Mouse (Mus musculus) heart, embryonic 13.5 days (tissue): Measurements from ENCODE around the gene Ccdc86. TPM values are rescaled to one million over a fixed set of nuclear protein-coding genes. Genes with fewer than 3 reads are reported as not detected.

Experiments
- ATAC-seq: fragments of 200-750 bp; cut with Nextera tagmentation; 2 replicates; pipeline ENCODE4 v1.8.0; 2017; ENCODE audit warnings: moderate TSS enrichment; ENCODE audit not compliant: insufficient number of reproducible peaks, low FRiP score, low TSS enrichment; ENCODE audit errors: extremely low read depth
- H3K27ac ChIP-seq: fragments of 300-500 bp; sonication (generic); replicated peaks from 2 replicates; pipeline ENCODE4 v1.5.1; 2015; ENCODE audit warnings: moderate library complexity, mild to moderate bottlenecking, inconsistent platforms
- H3K27me3 ChIP-seq: fragments of 300-500 bp; sonication (generic); replicated peaks from 2 replicates; pipeline ENCODE4 v1.6.1; 2015; ENCODE audit warnings: mild to moderate bottlenecking, inconsistent platforms
- H3K36me3 ChIP-seq: fragments of 300-500 bp; sonication (generic); 2 replicates; pipeline ENCODE4 v1.6.1; 2015; ENCODE audit warnings: mild to moderate bottlenecking, inconsistent platforms
- H3K4me1 ChIP-seq: fragments of 300-500 bp; sonication (generic); 2 replicates; pipeline ENCODE4 v1.6.1; 2015; ENCODE audit warnings: inconsistent platforms
- H3K4me2 ChIP-seq: fragments of 300-500 bp; sonication (generic); 2 replicates; pipeline ENCODE4 v1.6.1; 2015; ENCODE audit warnings: inconsistent platforms, mild to moderate bottlenecking, moderate library complexity
- H3K4me3 ChIP-seq: fragments of 300-500 bp; sonication (generic); 2 replicates; pipeline ENCODE4 v1.5.1; 2015; ENCODE audit warnings: moderate library complexity, mild to moderate bottlenecking, inconsistent platforms
- H3K9ac ChIP-seq: fragments of 300-500 bp; sonication (generic); 2 replicates; pipeline ENCODE4 v1.6.1; 2015; ENCODE audit warnings: inconsistent platforms, mild to moderate bottlenecking, moderate library complexity
- H3K9me3 ChIP-seq: fragments of 300-500 bp; sonication (generic); 2 replicates; pipeline ENCODE4 v1.6.1; 2016; ENCODE audit warnings: inconsistent platforms
- WGBS: fragments of 180-500 bp; shearing (Covaris S2); methylation state at CpG from one replicate; pipeline ENCODE4 v1.1.7; 2015; ENCODE audit warnings: mixed read lengths; 5-methylcytosine and 5-hydroxymethylcytosine counted together
- polyA plus RNA-seq: library from polyadenylated mRNA; unstranded; fragments of >200 nt; fragmentation: Nextera tagmentation; extraction: Ambion mirVana; gene quantifications from 2 replicates; pipeline ENCODE4 v1.2.1, GENCODE M21; 2015

Gene Ccdc86
- polyA plus RNA-seq, 1 experiment from 2014 or later = 19.9 TPM

- peak overlapping the region; percentile 96 for H3K4me2 ChIP-seq
- no peaks in the 10 kb centered on the region for H3K27me3 ChIP-seq
- H3K4me1 ChIP-seq = peaks cover 52% of the 10 kb centered on the region
- peak overlapping the region; percentile 76 for H3K9ac ChIP-seq
- peak overlapping the region; percentile 69 for H3K4me3 ChIP-seq
- 36% methylated on average over 9 of the region's 9 CpGs for WGBS
- peaks cover 20% of the 10 kb centered on the region for H3K36me3 ChIP-seq
- H3K9me3 ChIP-seq = no peaks in the 10 kb centered on the region
- ATAC-seq = no peak
- peak overlapping the region; percentile 51 for H3K27ac ChIP-seq
Observed at GRCm38 (mm10) chr19:10949558-10949957, 492 bp upstream of the Ccdc86 start.

- peaks cover 31% of the 10 kb centered on the region for H3K36me3 ChIP-seq
- peaks cover 52% of the 10 kb centered on the region for H3K4me1 ChIP-seq
- peak overlapping the region; percentile 91 for H3K9ac ChIP-seq
- no peaks in the 10 kb centered on the region for H3K27me3 ChIP-seq
- H3K4me2 ChIP-seq = peak overlapping the region; percentile 96
- 0% methylated on average over 20 of the region's 20 CpGs for WGBS
- no peaks in the 10 kb centered on the region for H3K9me3 ChIP-seq
- no peak overlapping the region for H3K27ac ChIP-seq
- no peak for ATAC-seq
- H3K4me3 ChIP-seq = peak overlapping the region; percentile 69
Observed at GRCm38 (mm10) chr19:10948416-10948815, 650 bp downstream of the Ccdc86 start.

- Histone ChIP-seq H3K4me2 (peak overlapping the region; percentile 96), H3K4me1 (peaks cover 42% of the 10 kb centered on the region), H3K27me3 (no peaks in the 10 kb centered on the region), H3K9me3 (no peaks in the 10 kb centered on the region), H3K27ac (no peak overlapping the region), H3K36me3 (peaks cover 43% of the 10 kb centered on the region), H3K9ac (peak overlapping the region; percentile 91), H3K4me3 (peak overlapping the region; percentile 69)
- 81% methylated on average over 5 of the region's 5 CpGs for WGBS
- no peak for ATAC-seq
Observed at GRCm38 (mm10) chr19:10947219-10947618, 1.8 kb downstream of the Ccdc86 start.

GRCm38 (mm10) chr19:10946506-10946905 is 2.6 kb downstream of the Ccdc86 start:
- Histone ChIP-seq H3K27ac (no peak overlapping the region), H3K9ac (peak overlapping the region; percentile 55; the same call in 1 of the 2 replicates), H3K4me2 (peak overlapping the region; percentile 96), H3K4me1 (peaks cover 35% of the 10 kb centered on the region), H3K36me3 (peaks cover 50% of the 10 kb centered on the region), H3K4me3 (peak overlapping the region; percentile 69; the same call in 1 of the 2 replicates), H3K9me3 (no peaks in the 10 kb centered on the region), H3K27me3 (no peaks in the 10 kb centered on the region)
- 65% methylated on average over 3 of the region's 3 CpGs for WGBS
- no peak for ATAC-seq

- H3K4me2 ChIP-seq = no peak overlapping the region
- peaks cover 50% of the 10 kb centered on the region for H3K36me3 ChIP-seq
- ATAC-seq = no peak
- H3K9ac ChIP-seq = no peak overlapping the region
- 80% methylated on average over 3 of the region's 3 CpGs for WGBS
- H3K4me1 ChIP-seq = peaks cover 38% of the 10 kb centered on the region
- H3K27me3 ChIP-seq = peaks cover 6% of the 10 kb centered on the region
- no peak overlapping the region for H3K27ac ChIP-seq
- H3K9me3 ChIP-seq = no peaks in the 10 kb centered on the region
- H3K4me3 ChIP-seq = no peak overlapping the region
Observed at GRCm38 (mm10) chr19:10943955-10944354, 5.1 kb downstream of the Ccdc86 start.

GRCm38 (mm10) chr19:10940801-10941457 is 8.1 kb downstream of the Ccdc86 start:
- 0 out of 2 replicates have a peak, but pooled peaks have one; percentile 10 for ATAC-seq
- peak overlapping the region; percentile 48 for H3K4me3 ChIP-seq
- 4% methylated on average over 40 of the region's 40 CpGs for WGBS
- no peak overlapping the region for H3K27ac ChIP-seq
- peak overlapping the region; percentile 77 for H3K9ac ChIP-seq
- peak overlapping the region; percentile 83 for H3K4me2 ChIP-seq
- no peaks in the 10 kb centered on the region for H3K9me3 ChIP-seq
- peaks cover 20% of the 10 kb centered on the region for H3K4me1 ChIP-seq
- H3K36me3 ChIP-seq = peaks cover 43% of the 10 kb centered on the region
- peaks cover 8% of the 10 kb centered on the region for H3K27me3 ChIP-seq

GRCm38 (mm10) chr19:10940097-10940800 is 8.8 kb downstream of the Ccdc86 start:
- peaks cover 24% of the 10 kb centered on the region for H3K4me1 ChIP-seq
- peaks cover 37% of the 10 kb centered on the region for H3K36me3 ChIP-seq
- no peak overlapping the region for H3K27ac ChIP-seq
- ATAC-seq = peak; percentile 65
- H3K27me3 ChIP-seq = peaks cover 8% of the 10 kb centered on the region
- peak overlapping the region; percentile 48 for H3K4me3 ChIP-seq
- 17% methylated on average over 37 of the region's 37 CpGs for WGBS
- peak overlapping the region; percentile 77 for H3K9ac ChIP-seq
- H3K4me2 ChIP-seq = peak overlapping the region; percentile 83
- no peaks in the 10 kb centered on the region for H3K9me3 ChIP-seq

GRCm38 (mm10) chr19:10938771-10939170 is 10.3 kb downstream of the Ccdc86 start:
- no peak for ATAC-seq
- H3K27me3 ChIP-seq = peaks cover 8% of the 10 kb centered on the region
- no peak overlapping the region for H3K27ac ChIP-seq
- no peak overlapping the region for H3K9ac ChIP-seq
- 20% methylated on average over 3 of the region's 3 CpGs for WGBS
- no peak overlapping the region for H3K4me3 ChIP-seq
- H3K4me1 ChIP-seq = peaks cover 34% of the 10 kb centered on the region
- peaks cover 23% of the 10 kb centered on the region for H3K36me3 ChIP-seq
- no peaks in the 10 kb centered on the region for H3K9me3 ChIP-seq
- H3K4me2 ChIP-seq = no peak overlapping the region

GRCm38 (mm10) chr19:10937110-10937563 is 11.9 kb downstream of the Ccdc86 start, which contains the start of gene Ptgdr2:
Gene Ptgdr2, plus strand, starts transcription at chr19:10937160.
- H3K27ac ChIP-seq = no peak within 1 kb of the TSS
- peaks cover 34% of the 10 kb centered on the region for H3K4me1 ChIP-seq
- H3K27me3 ChIP-seq = peaks cover 8% of the 10 kb centered on the region
- H3K9me3 ChIP-seq = no peaks in the 10 kb centered on the region
- WGBS = 10% methylated on average over 5 of the region's 5 CpGs
- H3K4me3 ChIP-seq = no peak within 1 kb of the TSS
- H3K9ac ChIP-seq = 0 out of 2 replicates have a peak within 1 kb of the TSS, but pooled peaks have one; percentile 1
- no peak within 1 kb of the TSS for H3K4me2 ChIP-seq
- H3K36me3 ChIP-seq = peaks cover 6% of the 10 kb centered on the region
- ATAC-seq = 0 out of 2 replicates have a peak, but pooled peaks have one; percentile 19

GRCm38 (mm10) chr19:10936077-10936476 is 13.0 kb downstream of the Ccdc86 start:
- Histone ChIP-seq H3K9me3 (no peaks in the 10 kb centered on the region), H3K9ac (no peak overlapping the region)
- WGBS = 86% methylated on average over 5 of the region's 5 CpGs

GRCm38 (mm10) chr19:10935029-10935428 is 14.0 kb downstream of the Ccdc86 start:
- 25% methylated on average over 5 of the region's 5 CpGs for WGBS
- H3K27ac ChIP-seq = peak overlapping the region; percentile 48
- no peaks in the 10 kb centered on the region for H3K36me3 ChIP-seq
- H3K4me3 ChIP-seq = no peak overlapping the region
- no peak overlapping the region for H3K4me2 ChIP-seq
- peaks cover 20% of the 10 kb centered on the region for H3K4me1 ChIP-seq
- H3K27me3 ChIP-seq = peaks cover 7% of the 10 kb centered on the region
- peak overlapping the region; percentile 37 for H3K9ac ChIP-seq
- H3K9me3 ChIP-seq = no peaks in the 10 kb centered on the region
- no peak for ATAC-seq

More at GRCm38 (mm10) chr19:10936077-10936476, 13.0 kb downstream of the Ccdc86 start:
- H3K27me3 ChIP-seq = peaks cover 8% of the 10 kb centered on the region
- H3K4me3 ChIP-seq = no peak overlapping the region
- H3K36me3 ChIP-seq = no peaks in the 10 kb centered on the region
- peaks cover 31% of the 10 kb centered on the region for H3K4me1 ChIP-seq
- H3K4me2 ChIP-seq = no peak overlapping the region
- no peak for ATAC-seq
- no peak overlapping the region for H3K27ac ChIP-seq
